Mouse (Mus musculus) spleen, postnatal 10 days (tissue): ENCODE data around the gene Kcna10.

Experiments
- DNase-seq, 2 experiments: peaks; one replicate each; pipeline ENCODE4 v3.0.0; 2021 to 2022; ENCODE audit warnings: low spot score in 2 of 2

Gene Kcna10

DNA sequence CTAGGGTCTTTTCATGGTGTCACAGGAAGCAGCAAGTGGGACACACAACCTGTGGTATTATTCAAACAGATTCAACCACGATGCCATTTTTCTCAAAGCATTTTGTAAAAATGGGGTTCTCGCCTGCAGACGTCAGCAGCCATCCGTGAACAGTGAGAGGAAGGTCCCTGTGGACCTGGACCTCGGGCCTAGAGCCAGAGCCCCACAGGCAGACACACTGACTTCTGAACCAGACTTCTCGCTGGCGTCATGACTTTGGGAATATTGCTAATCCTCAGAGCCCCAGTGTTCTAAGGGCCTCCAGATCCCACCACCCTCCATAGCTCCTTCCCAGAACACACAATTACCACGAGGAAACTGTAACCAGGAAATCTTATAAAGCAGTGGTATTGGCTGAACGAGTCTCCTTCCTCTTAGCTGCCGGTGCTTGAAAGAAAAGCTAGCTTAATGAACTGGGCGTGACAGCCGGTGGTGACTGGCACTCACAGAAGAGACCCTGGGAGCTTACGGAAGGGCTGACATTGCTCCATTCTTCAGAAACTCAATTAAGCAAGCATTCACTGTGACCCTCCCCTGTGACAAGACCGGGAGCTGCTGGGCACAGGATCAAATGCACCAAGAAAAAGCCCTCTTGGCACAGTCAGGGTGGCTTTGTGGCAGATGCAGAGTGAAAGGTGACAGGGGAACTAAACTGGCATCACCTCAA, 58.7 kb downstream of the Kcna10 start:
- DNase-seq: no peak
